Mouse (Mus musculus) embryo, embryonic 11 days (tissue): ENCODE measurements around the gene Bend5.

ENCODE experiments used
- DNase-seq: peaks from one replicate; pipeline ENCODE4 v3.0.0-alpha.2; 2015

Gene Bend5

GRCm38 (mm10) chr4:111414818-111415488 is at the start of gene Bend5:
Gene Bend5, plus strand, starts transcription at chr4:111415006.
- DNase-seq = peak; percentile 93

DNA sequence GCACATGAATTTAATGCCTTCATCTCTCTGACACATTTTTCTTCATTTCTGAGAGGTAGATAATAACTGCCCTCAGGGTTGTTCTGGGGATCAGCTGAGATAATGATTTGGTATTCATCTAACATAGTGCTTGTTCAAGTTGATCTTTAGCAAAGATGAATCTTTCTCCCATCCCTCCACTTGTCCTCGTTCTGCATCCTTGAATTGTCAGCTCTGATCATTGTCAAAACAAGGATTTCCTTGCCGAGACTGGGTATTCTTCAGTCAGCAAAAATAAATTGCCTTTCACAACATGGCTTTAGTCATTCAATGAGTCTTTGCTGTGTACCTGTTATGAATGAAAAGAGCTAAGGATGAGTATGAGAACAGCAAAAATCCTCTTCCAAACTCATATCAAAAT is 47.0 kb upstream of the Bend5 start:
- DNase-seq = no peak

DNA sequence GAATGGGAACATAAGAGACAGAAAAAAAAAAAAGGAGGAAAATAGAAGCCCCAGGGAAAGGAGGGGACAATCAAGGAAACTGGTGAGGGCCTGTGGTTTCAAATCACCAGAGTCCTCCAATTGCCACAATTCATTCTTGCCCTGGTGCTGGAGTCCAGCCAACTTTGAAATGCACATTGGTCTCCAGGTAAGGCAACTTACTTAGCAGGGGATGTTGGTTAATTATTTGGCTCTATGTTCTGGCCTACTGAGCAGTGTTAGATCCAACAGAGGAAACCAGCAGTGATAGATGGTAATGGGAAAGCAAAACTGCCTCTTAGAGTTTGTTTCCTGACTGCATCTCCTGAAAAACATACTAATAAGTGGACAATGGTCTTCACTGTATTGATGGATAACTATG is 37.6 kb upstream of the Bend5 start:
- no peak for DNase-seq

- no peak for DNase-seq
These were observed 36.7 kb upstream of the Bend5 start for GRCm38 (mm10) chr4:111378071-111378470.

DNA sequence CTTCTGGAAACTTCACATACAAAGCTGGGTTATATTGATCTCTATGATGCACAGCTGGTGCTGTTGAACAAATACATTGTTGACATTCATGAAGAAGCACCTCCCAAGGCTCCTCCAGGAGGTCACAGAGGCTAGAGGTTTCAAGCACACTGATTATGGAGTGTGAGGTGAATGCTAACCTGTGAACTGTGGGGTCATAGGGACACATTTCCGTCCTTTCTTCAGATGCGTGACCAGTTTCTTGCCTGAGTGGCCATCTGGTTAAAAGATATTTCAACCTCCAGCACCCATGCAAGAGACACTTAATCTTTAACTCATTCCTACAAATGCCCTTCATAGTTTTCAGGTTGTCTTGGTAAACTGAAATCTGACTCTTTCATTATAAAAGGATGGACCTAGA is 31.7 kb upstream of the Bend5 start:
- no peak for DNase-seq

DNA sequence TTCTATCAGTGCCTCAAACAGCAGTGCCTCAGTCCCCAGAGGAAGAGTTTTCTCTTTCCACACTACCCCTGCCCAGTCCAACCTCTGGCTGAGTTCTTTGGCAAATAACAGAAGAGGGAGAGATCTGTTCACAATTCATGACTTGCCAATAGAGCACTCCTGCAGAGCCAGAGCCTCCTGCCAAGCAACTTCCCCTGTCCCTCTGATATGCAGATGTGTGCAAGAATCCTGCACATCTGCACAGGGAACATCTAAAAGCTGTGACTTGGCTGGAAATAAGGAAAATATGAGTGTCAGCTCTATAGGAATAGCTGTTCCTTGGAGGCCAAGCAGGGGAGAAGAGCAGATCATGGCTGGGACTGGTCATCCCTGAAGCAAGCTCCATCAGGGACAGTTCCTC is 24.1 kb upstream of the Bend5 start:
- DNase-seq = no peak

DNA sequence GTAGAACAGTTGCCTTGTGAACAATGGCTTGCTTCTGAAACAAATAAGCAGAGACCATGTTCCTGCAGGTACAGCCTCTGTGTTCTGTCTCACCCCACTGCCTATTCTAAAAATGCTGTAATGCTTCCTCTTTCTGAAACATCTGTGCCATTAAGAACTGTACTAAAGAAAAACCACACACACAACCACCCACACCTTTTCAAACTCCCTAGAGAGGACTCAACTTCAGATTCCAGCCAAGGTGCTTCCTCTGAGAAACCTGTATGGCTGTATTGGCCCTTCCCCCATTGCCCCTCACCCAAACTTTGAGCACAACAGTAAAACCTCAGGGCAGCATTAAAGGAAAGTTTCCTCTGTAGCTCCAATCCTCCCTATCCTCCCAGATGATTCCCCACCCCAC is 15.0 kb upstream of the Bend5 start:
- no peak for DNase-seq

- no peak for DNase-seq
These were observed 14.1 kb upstream of the Bend5 start for GRCm38 (mm10) chr4:111400676-111401075.

DNA sequence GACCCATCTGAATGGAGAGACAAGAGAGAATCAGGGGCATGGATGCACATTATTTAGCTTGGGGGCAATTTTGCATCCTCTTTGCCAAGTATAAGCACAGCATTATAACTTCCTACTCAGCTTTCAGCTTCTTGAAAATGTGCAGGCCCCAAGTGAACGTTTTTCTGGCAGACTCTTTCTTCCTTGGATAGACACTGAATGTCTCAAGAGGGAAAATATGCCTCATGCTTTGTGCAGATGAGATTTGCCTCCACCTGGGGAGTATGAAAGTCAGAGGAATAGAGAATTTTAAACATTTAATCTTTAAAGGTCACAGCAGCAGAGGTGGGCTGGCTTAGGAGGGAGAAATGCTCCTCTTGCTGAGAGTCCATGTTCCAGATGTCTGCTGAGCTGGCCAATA is 11.6 kb upstream of the Bend5 start:
- DNase-seq = no peak

DNA sequence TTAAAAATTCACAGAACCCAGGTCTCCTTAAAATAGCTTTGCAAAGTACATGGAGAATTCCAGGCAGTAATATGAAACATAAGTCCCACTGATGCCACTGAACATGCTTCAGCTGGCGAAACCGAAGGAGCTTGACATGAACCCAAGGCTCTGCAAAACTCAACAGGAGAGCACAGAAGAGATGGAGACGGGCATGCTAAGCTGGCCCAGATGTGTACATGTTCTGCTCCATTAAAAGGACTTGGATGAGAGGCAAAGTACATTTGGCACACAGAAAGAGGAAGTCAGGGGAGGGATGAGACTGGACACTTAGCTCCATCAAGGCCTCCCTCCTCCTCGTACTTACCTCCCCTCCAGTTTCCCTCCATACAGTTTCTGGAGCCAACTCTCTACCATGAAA is 4.1 kb upstream of the Bend5 start:
- no peak for DNase-seq

DNA sequence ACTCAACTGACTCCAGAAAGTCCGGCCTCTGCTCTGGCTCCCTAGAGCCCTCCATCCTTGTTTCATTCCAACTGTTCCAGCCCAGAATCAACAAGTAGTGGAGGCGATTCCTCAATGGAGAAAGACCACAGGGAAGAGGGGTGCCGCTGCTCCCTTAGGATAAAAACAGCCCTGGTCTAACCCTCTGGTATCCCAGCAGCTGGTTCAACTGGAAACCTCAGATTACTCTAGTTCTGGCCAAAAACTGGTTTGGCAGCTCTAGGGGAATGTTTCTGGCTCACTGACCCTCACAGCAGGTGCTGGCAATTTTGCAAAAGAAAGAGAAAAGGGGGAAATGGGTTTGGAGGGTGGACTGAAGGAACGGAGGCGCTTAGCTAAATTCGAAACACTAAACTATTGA is 407 bp upstream of the Bend5 start:
- DNase-seq = no peak

GRCm38 (mm10) chr4:111416126-111416525 is 1.3 kb downstream of the Bend5 start:
- DNase-seq = no peak

GRCm38 (mm10) chr4:111416551-111416950 is 1.7 kb downstream of the Bend5 start:
- DNase-seq = no peak

DNA sequence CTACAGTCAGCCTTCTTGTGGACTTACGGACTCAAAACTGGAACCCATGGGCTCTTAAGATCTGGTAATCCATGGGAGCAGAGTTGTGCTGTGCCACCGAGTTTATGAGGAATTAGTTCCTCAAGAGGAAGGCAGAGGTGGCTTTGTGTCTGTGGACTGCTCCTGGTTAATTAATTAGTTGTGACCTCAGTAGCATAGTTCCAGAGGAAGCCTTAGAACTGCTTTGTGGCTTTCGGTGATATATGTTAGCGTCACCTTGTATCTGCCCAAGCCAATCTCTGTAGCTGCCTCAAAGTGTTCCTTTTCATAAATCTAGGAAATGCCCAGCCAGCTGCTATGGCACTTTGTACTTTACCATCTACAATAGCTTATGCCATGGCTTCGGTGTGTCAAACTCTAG is 2.9 kb downstream of the Bend5 start:
- DNase-seq = no peak

DNA sequence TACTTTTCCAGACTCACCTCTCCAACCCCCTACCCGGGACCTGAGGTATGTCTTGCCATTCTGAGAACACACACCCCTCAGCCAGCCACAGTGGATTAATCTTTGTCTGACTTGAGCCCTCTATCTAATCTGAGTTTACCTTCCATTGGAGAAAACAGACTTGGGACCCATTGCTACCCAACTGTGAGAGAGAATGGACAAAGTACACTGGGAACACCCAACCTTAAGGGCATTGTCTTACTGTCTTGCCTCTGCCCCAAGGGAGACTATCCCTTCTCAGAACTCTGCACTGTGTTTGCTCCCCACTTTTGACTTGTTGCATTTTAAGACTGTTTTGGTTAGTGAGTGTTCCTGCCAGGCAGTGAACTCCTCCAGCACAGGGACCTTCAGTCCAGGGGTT is 4.7 kb downstream of the Bend5 start:
- no peak for DNase-seq

DNA sequence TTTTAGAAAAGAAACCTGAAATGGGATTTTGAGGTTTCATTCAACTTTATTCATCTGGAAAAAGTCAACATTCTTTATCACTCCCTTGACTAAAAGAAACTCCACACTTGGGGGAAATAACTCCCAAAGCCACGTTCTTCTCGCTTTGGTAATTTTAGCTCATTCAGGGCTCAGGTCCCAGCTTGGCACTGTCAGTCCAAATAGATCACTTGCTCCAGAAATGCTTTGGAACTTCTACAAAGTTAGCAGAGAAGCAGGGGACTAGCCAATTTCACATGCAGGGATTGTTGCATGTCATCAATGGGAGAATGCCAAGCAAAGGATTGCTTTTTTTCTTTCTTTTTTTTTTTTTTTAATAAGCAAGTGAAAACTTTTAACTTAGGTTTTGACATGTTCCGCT is 5.2 kb downstream of the Bend5 start:
- DNase-seq = no peak

GRCm38 (mm10) chr4:111420955-111421354 is 6.1 kb downstream of the Bend5 start:
- DNase-seq = no peak

DNA sequence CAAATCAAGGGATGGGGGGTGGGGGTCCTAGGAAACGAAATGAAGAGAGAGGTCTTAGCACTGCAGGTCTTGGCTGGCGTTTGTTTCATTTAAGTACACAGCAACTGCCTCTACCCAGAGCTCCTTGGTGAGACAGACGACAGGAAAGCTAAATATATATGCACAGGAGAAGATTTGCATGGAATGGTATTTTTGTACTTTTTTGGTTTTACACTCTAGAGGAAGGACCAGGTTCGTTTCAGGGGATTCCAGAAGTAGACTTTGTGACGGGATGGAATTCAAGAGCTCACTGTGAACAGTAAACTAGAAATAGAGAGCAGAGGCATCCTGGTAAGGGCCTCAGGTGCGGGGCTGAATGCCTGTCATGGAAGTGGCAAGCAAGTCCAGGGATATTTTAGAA is 7.0 kb downstream of the Bend5 start:
- DNase-seq = no peak

DNA sequence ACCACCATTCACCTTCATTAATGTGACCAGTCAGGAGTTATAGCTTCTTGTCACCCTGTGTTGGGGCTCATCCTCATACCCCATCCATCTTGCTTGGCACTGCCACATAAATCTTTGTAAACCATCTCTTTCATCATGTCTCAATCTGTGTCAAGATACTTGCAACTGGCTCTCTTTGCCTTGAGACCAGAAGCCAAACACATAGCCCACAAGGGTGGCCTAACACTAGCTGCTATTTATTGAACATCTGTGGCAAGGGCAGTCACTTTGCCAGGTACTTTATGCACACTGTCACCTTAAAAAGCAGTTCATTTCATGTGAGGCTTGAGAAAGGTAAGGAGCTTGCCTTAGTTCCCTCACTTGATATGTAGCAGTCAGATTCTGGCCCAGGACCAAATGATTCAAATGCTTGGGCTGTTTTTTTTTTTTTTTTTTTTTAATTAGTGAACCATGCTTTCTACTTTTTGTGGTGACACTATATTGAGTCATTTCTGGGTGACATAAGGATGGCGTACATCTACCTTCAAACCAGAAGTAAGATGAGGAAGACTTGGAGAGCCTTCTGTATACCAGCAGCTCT is 9.7 kb downstream of the Bend5 start:
- no peak for DNase-seq

DNA sequence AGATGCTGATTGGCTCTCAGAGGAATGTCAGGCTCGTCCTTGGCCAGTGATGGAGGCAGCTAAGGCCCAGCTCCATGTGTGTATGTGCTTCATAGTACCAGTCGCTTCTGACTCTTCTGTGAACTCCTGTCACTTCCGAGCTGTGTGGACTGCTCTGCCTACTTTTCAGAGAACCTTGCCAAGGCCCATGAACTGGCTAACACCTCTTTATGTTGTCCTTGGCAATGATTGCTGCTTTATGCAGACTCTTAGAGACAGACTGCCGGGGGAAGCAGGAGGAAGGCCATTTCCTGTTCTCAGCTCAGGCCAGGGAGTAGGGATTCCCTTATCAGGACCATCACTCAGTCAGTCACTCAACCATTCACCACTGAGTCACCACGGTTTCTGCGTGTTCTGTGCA is 10.4 kb downstream of the Bend5 start:
- no peak for DNase-seq

GRCm38 (mm10) chr4:111431186-111431585 is 16.4 kb downstream of the Bend5 start:
- DNase-seq = no peak

- no peak for DNase-seq
These were observed 17.2 kb downstream of the Bend5 start for GRCm38 (mm10) chr4:111432013-111432412.

DNA sequence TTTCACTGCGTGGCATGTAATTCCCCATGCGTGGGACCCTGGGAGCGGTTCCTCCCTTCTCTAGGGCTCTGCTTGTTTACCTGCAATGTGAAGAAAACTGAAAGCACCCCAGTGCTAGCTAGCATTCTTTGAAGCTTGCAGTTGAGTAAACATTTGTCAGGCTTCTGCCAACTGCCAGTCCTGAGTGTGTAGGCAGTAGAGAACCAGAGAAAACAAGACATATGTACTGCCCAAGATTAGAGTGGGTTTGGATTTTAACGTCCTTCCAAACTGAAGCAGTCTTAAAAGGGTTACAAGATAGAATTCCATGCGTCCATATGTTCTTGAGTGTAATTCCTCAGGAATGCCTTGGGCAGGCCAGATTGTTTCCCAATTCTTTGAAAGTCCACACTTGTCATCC is 17.6 kb downstream of the Bend5 start:
- DNase-seq = no peak

DNA sequence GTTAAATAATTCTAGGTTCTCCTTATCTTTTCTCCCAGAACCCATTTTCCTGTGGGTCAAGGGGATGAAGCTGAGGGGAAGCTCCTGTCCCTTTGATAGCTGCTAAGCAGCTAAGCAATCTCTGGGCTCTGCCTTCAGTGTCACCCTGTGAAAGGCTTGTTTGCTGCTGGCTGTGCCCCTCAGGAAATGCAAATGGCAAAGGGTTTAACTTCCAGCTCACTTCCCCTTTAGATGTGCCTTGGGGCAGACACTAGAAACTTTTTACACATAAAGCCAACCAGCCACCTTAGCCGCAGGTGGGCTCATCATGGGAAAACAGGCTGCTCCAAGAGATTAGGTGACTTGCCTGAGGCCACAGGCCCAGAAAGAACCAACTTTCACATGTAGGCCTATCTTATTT is 26.9 kb downstream of the Bend5 start:
- DNase-seq = no peak
